Mouse (Mus musculus): ENCODE measurements at regions not wholly inside any gene's neighbourhood (a gene's known extent, or its start where the extent isn't known, plus 50 kb on each side); places are given as distances from the start of the nearest gene placed in this dataset.

- intact Hi-C loops (cut with DNase I): no loop called here
- H3K27ac ChIP-seq: no peak overlapping the region
- no peak for DNase-seq (ENCODE audit: extremely low spot score in 1 of 2, low spot score in 2 of 2)
- no peak for TF ChIP-seq CTCF (IDR thresholded peaks at IDR 0.05)
- H3K4me3 ChIP-seq: no peak overlapping the region
These were observed 127.3 kb upstream of the Opcml start for GRCm38 (mm10) chr9:27663230-27663629.

DNA sequence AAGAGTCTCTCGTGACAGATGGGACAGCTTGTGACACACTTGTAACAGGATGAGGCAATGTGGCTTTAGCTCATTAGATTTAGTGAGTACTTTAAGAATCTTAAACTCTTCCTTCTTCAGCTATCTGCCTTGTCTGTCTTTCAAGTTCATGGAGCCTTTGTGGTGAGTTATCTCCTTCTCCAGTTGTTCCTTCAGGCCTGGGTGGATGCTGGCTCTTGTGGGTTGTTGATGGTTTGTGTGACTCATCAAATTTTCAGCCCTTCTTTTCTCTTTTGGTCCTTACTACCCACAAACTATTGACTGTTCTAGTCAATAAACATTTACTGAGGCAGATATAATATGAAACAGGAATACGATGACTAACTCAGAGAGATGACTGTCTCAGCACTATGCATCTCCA lies 124.9 kb upstream of the Opcml start:
- intact Hi-C loops (cut with DNase I): no loop called here
- Histone ChIP-seq H3K4me3 (no peak overlapping the region), H3K27ac (no peak overlapping the region)
- no peak for TF ChIP-seq CTCF (IDR thresholded peaks at IDR 0.05)
- no peak for DNase-seq (ENCODE audit: extremely low spot score in 1 of 2, low spot score in 2 of 2)

- TF ChIP-seq CTCF (IDR thresholded peaks at IDR 0.05): no peak
- DNase-seq (ENCODE audit: extremely low spot score in 1 of 2, low spot score in 2 of 2): no peak
- Histone ChIP-seq H3K4me3 (no peak overlapping the region), H3K27ac (no peak overlapping the region)
- intact Hi-C loops (cut with DNase I): no loop called here
These were observed 120.4 kb upstream of the Opcml start for GRCm38 (mm10) chr9:27670032-27670740.

GRCm38 (mm10) chr9:27685325-27685724 lies 105.2 kb upstream of the Opcml start:
- no peak for DNase-seq (ENCODE audit: extremely low spot score in 1 of 2, low spot score in 2 of 2)
- no peak for TF ChIP-seq CTCF (IDR thresholded peaks at IDR 0.05)
- H3K27ac ChIP-seq: no peak overlapping the region
- intact Hi-C loops (cut with DNase I): no loop called here
- H3K4me3 ChIP-seq: no peak overlapping the region

GRCm38 (mm10) chr9:27691616-27692015 lies 99.0 kb upstream of the Opcml start:
- intact Hi-C loops (cut with DNase I): loop anchor here (5.0 kb wide), 1 partner anchor 239 kb away; no protein-coding TSS in a partner anchor
- DNase-seq (ENCODE audit: extremely low spot score in 1 of 2, low spot score in 2 of 2): no peak
- Histone ChIP-seq H3K4me3 (no peak overlapping the region), H3K27ac (peak overlapping the region; percentile 24; the same call in 1 of the 2 replicates)
- no peak for TF ChIP-seq CTCF (IDR thresholded peaks at IDR 0.05)

GRCm38 (mm10) chr9:27692751-27693150 lies 97.8 kb upstream of the Opcml start:
- no peak overlapping the region for H3K27ac ChIP-seq
- intact Hi-C loops (cut with DNase I): loop anchor here (5.0 kb wide), 1 partner anchor 240 kb away; no protein-coding TSS in a partner anchor
- no peak overlapping the region for H3K4me3 ChIP-seq
- DNase-seq (ENCODE audit: extremely low spot score in 1 of 2, low spot score in 2 of 2): no peak
- TF ChIP-seq CTCF (IDR thresholded peaks at IDR 0.05): no peak

- Histone ChIP-seq H3K27ac (no peak overlapping the region), H3K4me3 (no peak overlapping the region)
- no peak for DNase-seq (ENCODE audit: extremely low spot score in 1 of 2, low spot score in 2 of 2)
- TF ChIP-seq CTCF (IDR thresholded peaks at IDR 0.05): no peak
- intact Hi-C loops (cut with DNase I): loop anchor here (5.0 kb wide), 1 partner anchor 243 kb away; no protein-coding TSS in a partner anchor
These were observed 95.6 kb upstream of the Opcml start for GRCm38 (mm10) chr9:27694805-27695593.

- no peak overlapping the region for H3K27ac ChIP-seq
- intact Hi-C loops (cut with DNase I): no loop called here
- no peak for TF ChIP-seq CTCF (IDR thresholded peaks at IDR 0.05)
- H3K4me3 ChIP-seq: no peak overlapping the region
- DNase-seq (ENCODE audit: extremely low spot score in 1 of 2, low spot score in 2 of 2): no peak
These were observed 89.0 kb upstream of the Opcml start for GRCm38 (mm10) chr9:27701559-27701958.

GRCm38 (mm10) chr9:27702140-27702539 lies 88.4 kb upstream of the Opcml start:
- DNase-seq (ENCODE audit: extremely low spot score in 1 of 2, low spot score in 2 of 2): no peak
- Histone ChIP-seq H3K27ac (no peak overlapping the region), H3K4me3 (no peak overlapping the region)
- intact Hi-C loops (cut with DNase I): no loop called here
- TF ChIP-seq CTCF (IDR thresholded peaks at IDR 0.05): no peak

DNA sequence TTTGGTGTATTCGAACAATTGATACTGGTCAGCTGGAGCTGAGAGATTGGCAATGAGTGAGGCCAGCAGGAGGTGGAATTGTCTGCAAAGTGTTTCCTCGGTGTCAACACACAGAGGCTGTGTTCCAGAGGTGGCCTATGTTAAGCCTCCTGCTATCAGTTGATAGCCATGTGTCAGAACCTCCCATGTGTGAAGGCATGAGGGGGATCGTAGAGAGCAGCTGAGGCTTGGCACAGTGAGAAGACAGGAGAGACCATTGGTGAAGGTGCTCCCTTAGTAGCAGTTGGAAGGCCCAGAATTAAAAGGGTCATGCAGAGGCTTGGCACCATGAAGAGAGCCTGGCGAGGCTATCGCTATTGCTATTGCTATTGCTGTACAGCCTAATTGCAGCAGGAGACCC lies 86.6 kb upstream of the Opcml start:
- no peak for DNase-seq (ENCODE audit: extremely low spot score in 1 of 2, low spot score in 2 of 2)
- Histone ChIP-seq H3K27ac (no peak overlapping the region), H3K4me3 (no peak overlapping the region)
- no peak for TF ChIP-seq CTCF (IDR thresholded peaks at IDR 0.05)
- intact Hi-C loops (cut with DNase I): no loop called here

- no peak for TF ChIP-seq CTCF (IDR thresholded peaks at IDR 0.05)
- Histone ChIP-seq H3K4me3 (no peak overlapping the region), H3K27ac (no peak overlapping the region)
- intact Hi-C loops (cut with DNase I): no loop called here
- DNase-seq (ENCODE audit: extremely low spot score in 1 of 2, low spot score in 2 of 2): no peak
These were observed 66.7 kb upstream of the Opcml start for GRCm38 (mm10) chr9:27723840-27724408.

DNA sequence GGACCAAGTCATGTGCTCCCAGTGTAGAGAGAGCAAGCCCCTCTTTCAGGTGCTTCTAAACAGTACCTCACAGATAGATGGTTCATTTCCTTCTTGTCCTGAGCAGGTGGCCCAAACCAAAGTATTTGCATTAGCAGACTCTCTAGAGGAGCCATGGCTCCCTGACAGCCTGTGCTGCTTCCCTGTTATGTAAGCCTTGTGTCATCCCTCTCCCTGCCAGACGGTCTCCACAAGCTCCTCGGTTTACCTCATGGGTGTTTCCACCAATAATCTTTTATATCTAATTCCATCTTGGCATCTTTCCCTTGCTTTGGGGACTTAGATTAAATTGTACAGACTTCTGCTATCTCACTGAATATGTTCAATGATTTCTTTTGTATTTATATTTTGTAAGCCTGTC lies 66.0 kb upstream of the Opcml start:
- no peak overlapping the region for H3K4me3 ChIP-seq
- intact Hi-C loops (cut with DNase I): no loop called here
- peak in 1 of 2 experiments; percentile 18 for DNase-seq (ENCODE audit: extremely low spot score in 1 of 2, low spot score in 2 of 2)
- no peak for TF ChIP-seq CTCF (IDR thresholded peaks at IDR 0.05)
- no peak overlapping the region for H3K27ac ChIP-seq

Data from left cerebral cortex, adult 2 months (tissue).